Mouse (Mus musculus): ENCODE measurements around the gene Cphx3. TPM values are rescaled to one million over a fixed set of nuclear protein-coding genes. Genes with fewer than 3 reads are reported as not detected.
A peak's percentile ranks its signal among the peaks of the same experiment; 100 is the strongest.
"Not testable (repeated sequence)": the region's sequence is repeated elsewhere in the genome, so short reads cannot be mapped to it uniquely, and the experiment has no call there.

The Cphx3 gene
- polyA plus RNA-seq, 1 experiment from 2014 or later = 0.21 TPM

- no CpG with 5 or more reads among the region's 10 CpGs for WGBS
- not testable (repeated sequence) for H3K4me2 ChIP-seq (replicated peaks; ENCODE audit: low read depth, low read length); H3K9ac ChIP-seq (replicated peaks; ENCODE audit: low read length); H3K27ac ChIP-seq (ENCODE audit: low read length); H3K9me3 ChIP-seq (ENCODE audit: low read length); H3K4me3 ChIP-seq (ENCODE audit: low read length); H3K4me1 ChIP-seq (ENCODE audit: insufficient read depth, low read length); H3K36me3 ChIP-seq (ENCODE audit: insufficient read depth, low read length); H3K27me3 ChIP-seq (ENCODE audit: insufficient read depth, low read length)
- peak; percentile 84 for ATAC-seq (ENCODE audit: low FRiP score, low TSS enrichment)
These were observed 124.8 kb downstream of the Cphx3 start, which contains the start of gene Tmem254b for GRCm38 (mm10) chr14:26206926-26207247. Tmem254b (minus strand) TSS chr14:26207041.

DNA sequence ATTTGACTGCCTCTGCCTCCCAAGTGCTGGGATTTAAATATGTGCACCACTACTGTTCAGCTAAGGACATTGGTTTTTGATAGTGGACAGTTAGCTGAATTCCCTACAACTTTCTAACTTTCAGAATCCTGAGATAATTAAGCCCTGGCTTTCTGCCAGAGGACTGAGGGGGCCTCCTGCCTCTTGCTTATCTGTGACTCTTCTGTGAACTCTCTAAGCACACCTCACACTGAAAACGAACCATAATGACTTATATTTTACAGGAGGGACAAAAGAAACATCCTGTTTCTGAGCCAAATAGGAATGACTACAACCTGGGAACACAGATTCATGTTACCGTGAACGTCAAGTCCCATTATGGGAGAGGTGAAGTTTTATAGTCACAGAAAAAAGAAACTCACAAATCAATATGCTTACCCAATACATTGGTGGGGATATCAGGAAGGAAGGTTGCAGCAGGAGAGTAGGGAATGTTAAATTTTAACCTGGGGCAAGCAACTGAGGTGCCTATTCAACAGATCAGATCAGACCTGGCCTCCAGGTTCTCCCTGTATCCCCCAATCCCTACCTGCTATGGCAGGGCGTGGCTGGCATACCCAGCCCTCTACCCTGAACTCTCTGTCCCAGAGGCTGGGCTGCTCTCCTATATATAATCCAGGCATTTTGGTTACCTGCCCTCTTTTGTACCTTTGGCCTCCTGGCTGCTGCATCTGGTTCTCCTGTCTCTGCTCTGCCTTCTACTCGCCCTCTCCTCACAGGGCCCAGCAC is 134.3 kb downstream of the Cphx3 start:
- H3K36me3 ChIP-seq (ENCODE audit: insufficient read depth, low read length); H3K4me2 ChIP-seq (replicated peaks; ENCODE audit: low read depth, low read length); ATAC-seq (ENCODE audit: low FRiP score, low TSS enrichment); H3K9ac ChIP-seq (replicated peaks; ENCODE audit: low read length); H3K4me3 ChIP-seq (ENCODE audit: low read length); H3K9me3 ChIP-seq (ENCODE audit: low read length); H3K27me3 ChIP-seq (ENCODE audit: insufficient read depth, low read length); H3K27ac ChIP-seq (ENCODE audit: low read length); H3K4me1 ChIP-seq (ENCODE audit: insufficient read depth, low read length): not testable (repeated sequence)
- WGBS = no CpG with 5 or more reads among the region's 5 CpGs

GRCm38 (mm10) chr14:26237183-26237582 is 155.1 kb downstream of the Cphx3 start:
- H3K27ac ChIP-seq (ENCODE audit: low read length); H3K4me3 ChIP-seq (ENCODE audit: low read length); H3K4me1 ChIP-seq (ENCODE audit: insufficient read depth, low read length); H3K4me2 ChIP-seq (replicated peaks; ENCODE audit: low read depth, low read length); H3K36me3 ChIP-seq (ENCODE audit: insufficient read depth, low read length); H3K9ac ChIP-seq (replicated peaks; ENCODE audit: low read length); H3K27me3 ChIP-seq (ENCODE audit: insufficient read depth, low read length); ATAC-seq (ENCODE audit: low FRiP score, low TSS enrichment); H3K9me3 ChIP-seq (ENCODE audit: low read length): not testable (repeated sequence)
- WGBS = no CpG with 5 or more reads among the region's 2 CpGs

DNA sequence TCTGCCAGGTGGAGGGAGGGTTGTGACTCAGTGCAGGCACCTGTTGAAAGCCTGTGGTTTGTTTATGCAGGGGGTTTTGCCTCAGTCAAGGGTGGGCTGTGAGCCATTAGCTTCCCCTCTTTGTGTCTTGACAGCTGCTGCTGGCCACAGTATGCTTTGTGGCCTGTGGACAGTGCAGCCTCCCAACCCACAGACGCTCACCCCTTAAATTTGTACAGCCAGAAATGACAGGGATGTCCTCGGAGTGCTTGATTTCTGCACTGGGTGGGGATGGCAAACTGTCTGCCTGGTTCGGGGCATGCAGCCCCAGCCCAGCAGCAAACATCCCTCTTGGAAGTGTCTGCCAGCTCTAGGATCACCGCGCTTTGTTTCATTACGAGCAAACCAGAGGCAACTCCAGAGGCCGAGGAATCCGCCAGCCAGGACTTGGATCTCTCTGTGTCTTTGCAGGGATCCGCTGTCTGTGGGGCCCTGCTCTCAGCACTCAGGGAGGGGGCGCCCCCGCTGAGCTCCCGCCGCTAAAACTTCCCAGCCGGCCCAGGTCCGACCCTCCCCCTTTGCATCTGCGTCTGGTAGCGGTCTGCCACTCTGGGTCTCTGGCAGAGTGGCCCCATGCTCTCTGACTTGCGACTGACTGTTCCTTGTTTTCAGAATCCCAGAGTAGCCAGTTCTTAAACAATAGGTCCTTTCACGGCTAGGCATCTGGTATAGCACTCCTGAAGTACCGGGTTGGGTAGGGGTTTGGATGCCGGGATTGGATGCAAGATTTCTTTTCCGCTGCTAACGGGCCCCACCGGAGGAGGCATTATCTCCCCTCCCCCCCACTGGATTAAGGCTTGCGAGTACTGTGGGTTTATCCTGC is 175.9 kb downstream of the Cphx3 start, which contains the start of gene Duxbl3:
Gene Duxbl3, plus strand, starts transcription at position 207 of the 862 bp plus-strand sequence.
- not testable (repeated sequence) for H3K9me3 ChIP-seq (ENCODE audit: low read length); H3K27ac ChIP-seq (ENCODE audit: low read length)
- ATAC-seq (ENCODE audit: low FRiP score, low TSS enrichment) = peak; percentile 42; the same call in 1 of the 2 replicates

DNA sequence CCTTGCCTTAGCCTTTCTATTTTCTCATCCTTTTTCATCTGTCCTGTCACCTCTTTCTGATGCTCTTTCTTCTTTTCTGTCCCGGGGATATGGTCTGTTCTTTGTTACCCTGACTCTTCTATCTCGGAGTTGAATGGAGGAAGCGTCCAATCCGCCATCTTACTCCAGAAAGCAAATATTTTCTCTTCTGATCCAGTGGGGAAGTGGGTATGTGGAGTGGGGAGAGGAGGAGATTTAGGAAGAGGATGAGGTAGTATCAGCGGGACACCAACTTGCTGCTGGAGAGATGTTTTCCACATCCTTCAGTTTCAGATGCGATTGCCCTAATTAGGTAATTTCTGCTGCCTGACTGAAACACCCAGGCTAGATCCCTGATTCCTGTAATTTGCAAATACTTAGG is 176.6 kb downstream of the Cphx3 start:
- H3K4me2 ChIP-seq (replicated peaks; ENCODE audit: low read depth, low read length) = not testable (repeated sequence)
- WGBS = no CpG with 5 or more reads among the region's 6 CpGs

More for the DNA sequence above, 175.9 kb downstream of the Cphx3 start, which contains the start of gene Duxbl3:
- H3K36me3 ChIP-seq (ENCODE audit: insufficient read depth, low read length); H3K4me1 ChIP-seq (ENCODE audit: insufficient read depth, low read length); H3K4me3 ChIP-seq (ENCODE audit: low read length); H3K4me2 ChIP-seq (replicated peaks; ENCODE audit: low read depth, low read length); H3K27me3 ChIP-seq (ENCODE audit: insufficient read depth, low read length); H3K9ac ChIP-seq (replicated peaks; ENCODE audit: low read length): not testable (repeated sequence)
- WGBS = no CpG with 5 or more reads among the region's 25 CpGs

More for the DNA sequence above, 176.6 kb downstream of the Cphx3 start:
- not testable (repeated sequence) for H3K4me3 ChIP-seq (ENCODE audit: low read length); H3K36me3 ChIP-seq (ENCODE audit: insufficient read depth, low read length); H3K9me3 ChIP-seq (ENCODE audit: low read length); H3K9ac ChIP-seq (replicated peaks; ENCODE audit: low read length); H3K27me3 ChIP-seq (ENCODE audit: insufficient read depth, low read length); H3K4me1 ChIP-seq (ENCODE audit: insufficient read depth, low read length); H3K27ac ChIP-seq (ENCODE audit: low read length); ATAC-seq (ENCODE audit: low FRiP score, low TSS enrichment)

Other genes starting within 250 kb of the Cphx3 start
- gene Anxa11, start 240.1 kb upstream of the Cphx3 start, polyA plus RNA-seq (2015; fragmentation: Nextera tagmentation; extraction: Ambion mirVana) = 65.8 and 67.9 TPM in 2 replicates
- 1.6 TPM in 1 of 2 replicates, not detected in the other for gene Plac9a, start 179.2 kb upstream of the Cphx3 start, polyA plus RNA-seq (2015; fragmentation: Nextera tagmentation; extraction: Ambion mirVana)
- 1.5 and 2.2 TPM in 2 replicates for gene Tmem254a, start 154.6 kb upstream of the Cphx3 start, polyA plus RNA-seq (2015; fragmentation: Nextera tagmentation; extraction: Ambion mirVana)
- 0.17 TPM in 1 of 2 replicates, not detected in the other for gene Cphx1, start 144.0 kb upstream of the Cphx3 start, polyA plus RNA-seq (2015; fragmentation: Nextera tagmentation; extraction: Ambion mirVana)
- 1.0 and 1.1 TPM in 2 replicates for gene Duxbl1, start 103.7 kb upstream of the Cphx3 start, polyA plus RNA-seq (2015; fragmentation: Nextera tagmentation; extraction: Ambion mirVana)
- gene Gm9780, start 39.6 kb upstream of the Cphx3 start, polyA plus RNA-seq (2015; fragmentation: Nextera tagmentation; extraction: Ambion mirVana) = 35.4 and 41.6 TPM in 2 replicates
- 49.9 and 55.1 TPM in 2 replicates for gene Tmem254c, start 14.9 kb upstream of the Cphx3 start, polyA plus RNA-seq (2015; fragmentation: Nextera tagmentation; extraction: Ambion mirVana)
- gene Cphx2, start 781 bp upstream of the Cphx3 start, polyA plus RNA-seq (2015; fragmentation: Nextera tagmentation; extraction: Ambion mirVana) = not detected in 2 replicates
- gene Duxbl2, start 36.1 kb downstream of the Cphx3 start, polyA plus RNA-seq (2015; fragmentation: Nextera tagmentation; extraction: Ambion mirVana) = 0.55 and 1.4 TPM in 2 replicates
- gene Plac9b, start 100.2 kb downstream of the Cphx3 start, polyA plus RNA-seq (2015; fragmentation: Nextera tagmentation; extraction: Ambion mirVana) = 27.8 and 32.0 TPM in 2 replicates
- 37.9 and 40.3 TPM in 2 replicates for gene Tmem254b, start 124.7 kb downstream of the Cphx3 start, polyA plus RNA-seq (2015; fragmentation: Nextera tagmentation; extraction: Ambion mirVana)
- 0.50 and 1.4 TPM in 2 replicates for gene Duxbl3, start 175.7 kb downstream of the Cphx3 start, polyA plus RNA-seq (2015; fragmentation: Nextera tagmentation; extraction: Ambion mirVana)

Measured in kidney, embryonic 16.5 days (tissue).